Mouse (Mus musculus): ENCODE measurements around the gene Ehmt1. TPM values are rescaled to one million over a fixed set of nuclear protein-coding genes. Genes with fewer than 3 reads are reported as not detected.

Gene Ehmt1
- polyA plus RNA-seq (2017; shearing (Covaris generic)), result 55.3 TPM

GRCm38 (mm10) chr2:24918930-24919838, at the start of gene Ehmt1:
Gene Ehmt1 (minus strand): TSS chr2:24919614.

GRCm38 (mm10) chr2:24962304-24963000, 43.0 kb upstream of the Ehmt1 start, which contains the start of gene Dph7:
Gene Dph7 (plus strand): TSS chr2:24962400.

GRCm38 (mm10) chr2:24949421-24950188, 30.2 kb upstream of the Ehmt1 start, which contains the start of gene Zmynd19:
Gene Zmynd19 (plus strand): TSS chr2:24949792.

GRCm38 (mm10) chr2:24935057-24935796, 15.8 kb upstream of the Ehmt1 start, which contains the start of gene Arrdc1:
Gene Arrdc1 (minus strand): TSS chr2:24935252.

GRCm38 (mm10) chr2:24763115-24763557, 156.3 kb downstream of the Ehmt1 start, which contains the start of gene Cacna1b:
Gene Cacna1b (minus strand): TSS chr2:24763152.

Other genes with a start within 250 kb of the Ehmt1 start
- not detected for gene Cacna1b, start 156.5 kb downstream of the Ehmt1 start, polyA plus RNA-seq (2017; shearing (Covaris generic))
- 282 TPM for gene Arrdc1, start 15.6 kb upstream of the Ehmt1 start, polyA plus RNA-seq (2017; shearing (Covaris generic))
- gene Zmynd19, start 30.2 kb upstream of the Ehmt1 start, polyA plus RNA-seq (2017; shearing (Covaris generic)), result 0.81 TPM
- 37.0 TPM for gene Dph7, start 42.8 kb upstream of the Ehmt1 start, polyA plus RNA-seq (2017; shearing (Covaris generic))
- gene Mrpl41, start 55.5 kb upstream of the Ehmt1 start, polyA plus RNA-seq (2017; shearing (Covaris generic)), result 118 TPM
- 110 TPM for gene Pnpla7, start 56.4 kb upstream of the Ehmt1 start, polyA plus RNA-seq (2017; shearing (Covaris generic))
- gene Nsmf, start 134.7 kb upstream of the Ehmt1 start, polyA plus RNA-seq (2017; shearing (Covaris generic)), result 18.3 TPM
- gene Entpd8, start 160.7 kb upstream of the Ehmt1 start, polyA plus RNA-seq (2017; shearing (Covaris generic)), result 0.93 TPM
- 12.8 TPM for gene Noxa1, start 175.5 kb upstream of the Ehmt1 start, polyA plus RNA-seq (2017; shearing (Covaris generic))

Data from CD4-positive, CD25-positive, alpha-beta regulatory T cell, adult 9 weeks (primary cell).